Mouse (Mus musculus): ENCODE data around the gene Nedd9. TPM values are rescaled to one million over a fixed set of nuclear protein-coding genes. Genes with fewer than 3 reads are reported as not detected.

Nedd9 gene
- polyA plus RNA-seq, 1 experiment from 2014 or later, result 16.4 TPM

GRCm38 (mm10) chr13:41510631-41511419 lies 23.7 kb upstream of the Nedd9 start:
- H3K9ac ChIP-seq (replicated peaks), result no peak overlapping the region
- no peaks in the 10 kb centered on the region for H3K27me3 ChIP-seq
- H3K4me1 ChIP-seq, result 0 out of 2 replicates have a peak, but pooled peaks cover 3% of the 10 kb centered on the region
- no peak overlapping the region for H3K4me2 ChIP-seq (replicated peaks)
- no peak for ATAC-seq (ENCODE audit: low FRiP score, low read depth)
- WGBS, result 59% methylated on average over 7 of the region's 7 CpGs
- H3K9me3 ChIP-seq, result no peaks in the 10 kb centered on the region
- no peaks in the 10 kb centered on the region for H3K36me3 ChIP-seq
- H3K27ac ChIP-seq (replicated peaks), result no peak overlapping the region
- no peak overlapping the region for H3K4me3 ChIP-seq

- H3K9me3 ChIP-seq, result no peaks in the 10 kb centered on the region
- H3K9ac ChIP-seq (replicated peaks), result no peak overlapping the region
- ATAC-seq (ENCODE audit: low FRiP score, low read depth), result no peak
- H3K27me3 ChIP-seq, result no peaks in the 10 kb centered on the region
- no peak overlapping the region for H3K27ac ChIP-seq (replicated peaks)
- peaks cover 7% of the 10 kb centered on the region; the same call in 1 of the 2 replicates for H3K4me1 ChIP-seq
- H3K4me3 ChIP-seq, result no peak overlapping the region
- H3K4me2 ChIP-seq (replicated peaks), result no peak overlapping the region
- H3K36me3 ChIP-seq, result no peaks in the 10 kb centered on the region
- 60% methylated on average over 2 of the region's 2 CpGs for WGBS
Observed at GRCm38 (mm10) chr13:41505594-41505993, 18.4 kb upstream of the Nedd9 start.

- Histone ChIP-seq H3K9ac (replicated peaks) (no peak overlapping the region), H3K4me3 (no peak overlapping the region), H3K27me3 (no peaks in the 10 kb centered on the region), H3K36me3 (no peaks in the 10 kb centered on the region), H3K4me2 (replicated peaks) (no peak overlapping the region), H3K4me1 (peaks cover 6% of the 10 kb centered on the region; the same call in 1 of the 2 replicates), H3K9me3 (no peaks in the 10 kb centered on the region), H3K27ac (replicated peaks) (no peak overlapping the region)
- no peak for ATAC-seq (ENCODE audit: low FRiP score, low read depth)
- WGBS, result 84% methylated on average over 2 of the region's 2 CpGs
Observed at GRCm38 (mm10) chr13:41504997-41505396, 17.8 kb upstream of the Nedd9 start.

GRCm38 (mm10) chr13:41504448-41504847 lies 17.3 kb upstream of the Nedd9 start:
- Histone ChIP-seq H3K4me2 (replicated peaks) (no peak overlapping the region), H3K9ac (replicated peaks) (no peak overlapping the region), H3K4me1 (peaks cover 6% of the 10 kb centered on the region; the same call in 1 of the 2 replicates), H3K36me3 (no peaks in the 10 kb centered on the region), H3K9me3 (no peaks in the 10 kb centered on the region), H3K27me3 (no peaks in the 10 kb centered on the region), H3K4me3 (no peak overlapping the region), H3K27ac (replicated peaks) (no peak overlapping the region)
- no peak for ATAC-seq (ENCODE audit: low FRiP score, low read depth)
- 92% methylated on average over 2 of the region's 2 CpGs for WGBS

- ATAC-seq (ENCODE audit: low FRiP score, low read depth), result no peak
- peaks cover 16% of the 10 kb centered on the region; the same call in 1 of the 2 replicates for H3K4me1 ChIP-seq
- H3K27ac ChIP-seq (replicated peaks), result no peak overlapping the region
- H3K4me2 ChIP-seq (replicated peaks), result no peak overlapping the region
- WGBS, result 72% methylated on average over 2 of the region's 2 CpGs
- no peak overlapping the region for H3K4me3 ChIP-seq
- H3K27me3 ChIP-seq, result no peaks in the 10 kb centered on the region
- H3K9me3 ChIP-seq, result no peaks in the 10 kb centered on the region
- H3K9ac ChIP-seq (replicated peaks), result no peak overlapping the region
- no peaks in the 10 kb centered on the region for H3K36me3 ChIP-seq
Observed at GRCm38 (mm10) chr13:41502917-41503301, 15.7 kb upstream of the Nedd9 start.

GRCm38 (mm10) chr13:41502136-41502916 lies 15.2 kb upstream of the Nedd9 start:
- no peak overlapping the region for H3K9ac ChIP-seq (replicated peaks)
- peaks cover 18% of the 10 kb centered on the region; the same call in 1 of the 2 replicates for H3K4me1 ChIP-seq
- no peak for ATAC-seq (ENCODE audit: low FRiP score, low read depth)
- H3K36me3 ChIP-seq, result no peaks in the 10 kb centered on the region
- H3K4me3 ChIP-seq, result no peak overlapping the region
- WGBS, result 76% methylated on average over 12 of the region's 12 CpGs
- H3K9me3 ChIP-seq, result no peaks in the 10 kb centered on the region
- H3K27me3 ChIP-seq, result no peaks in the 10 kb centered on the region
- H3K27ac ChIP-seq (replicated peaks), result no peak overlapping the region
- no peak overlapping the region for H3K4me2 ChIP-seq (replicated peaks)

GRCm38 (mm10) chr13:41500793-41501192 lies 13.6 kb upstream of the Nedd9 start:
- ATAC-seq (ENCODE audit: low FRiP score, low read depth), result no peak
- no peak overlapping the region for H3K4me2 ChIP-seq (replicated peaks)
- no peak overlapping the region for H3K9ac ChIP-seq (replicated peaks)
- H3K9me3 ChIP-seq, result no peaks in the 10 kb centered on the region
- H3K27me3 ChIP-seq, result no peaks in the 10 kb centered on the region
- peaks cover 18% of the 10 kb centered on the region; the same call in 1 of the 2 replicates for H3K4me1 ChIP-seq
- H3K36me3 ChIP-seq, result no peaks in the 10 kb centered on the region
- H3K4me3 ChIP-seq, result no peak overlapping the region
- no peak overlapping the region for H3K27ac ChIP-seq (replicated peaks)
- WGBS, result 89% methylated on average over 3 of the region's 3 CpGs

GRCm38 (mm10) chr13:41498611-41499121 lies 11.5 kb upstream of the Nedd9 start:
- 74% methylated on average over 2 of the region's 2 CpGs for WGBS
- Histone ChIP-seq H3K27ac (replicated peaks) (no peak overlapping the region), H3K4me2 (replicated peaks) (no peak overlapping the region), H3K9me3 (no peaks in the 10 kb centered on the region), H3K4me1 (peaks cover 14% of the 10 kb centered on the region; the same call in 1 of the 2 replicates), H3K9ac (replicated peaks) (no peak overlapping the region), H3K27me3 (no peaks in the 10 kb centered on the region), H3K36me3 (no peaks in the 10 kb centered on the region), H3K4me3 (no peak overlapping the region)
- ATAC-seq (ENCODE audit: low FRiP score, low read depth), result no peak

- no peaks in the 10 kb centered on the region for H3K27me3 ChIP-seq
- H3K4me3 ChIP-seq, result no peak overlapping the region
- no peaks in the 10 kb centered on the region for H3K9me3 ChIP-seq
- H3K27ac ChIP-seq (replicated peaks), result no peak overlapping the region
- no peak overlapping the region for H3K9ac ChIP-seq (replicated peaks)
- WGBS, result 92% methylated on average over 2 of the region's 2 CpGs
- no peak overlapping the region for H3K4me2 ChIP-seq (replicated peaks)
- ATAC-seq (ENCODE audit: low FRiP score, low read depth), result no peak
- no peaks in the 10 kb centered on the region for H3K36me3 ChIP-seq
- peaks cover 12% of the 10 kb centered on the region; the same call in 1 of the 2 replicates for H3K4me1 ChIP-seq
Observed at GRCm38 (mm10) chr13:41494681-41495080, 7.5 kb upstream of the Nedd9 start.

GRCm38 (mm10) chr13:41491981-41492702 lies 5.0 kb upstream of the Nedd9 start:
- no peak for ATAC-seq (ENCODE audit: low FRiP score, low read depth)
- no peaks in the 10 kb centered on the region for H3K9me3 ChIP-seq
- H3K9ac ChIP-seq (replicated peaks), result no peak overlapping the region
- H3K27me3 ChIP-seq, result no peaks in the 10 kb centered on the region
- no peaks in the 10 kb centered on the region for H3K4me1 ChIP-seq
- no peak overlapping the region for H3K4me2 ChIP-seq (replicated peaks)
- 69% methylated on average over 8 of the region's 8 CpGs for WGBS
- no peak overlapping the region for H3K4me3 ChIP-seq
- no peaks in the 10 kb centered on the region for H3K36me3 ChIP-seq
- no peak overlapping the region for H3K27ac ChIP-seq (replicated peaks)

- H3K4me1 ChIP-seq, result no peaks in the 10 kb centered on the region
- 86% methylated on average over 7 of the region's 7 CpGs for WGBS
- ATAC-seq (ENCODE audit: low FRiP score, low read depth), result no peak
Observed at GRCm38 (mm10) chr13:41491522-41491921, 4.4 kb upstream of the Nedd9 start.

More at GRCm38 (mm10) chr13:41491522-41491921, 4.4 kb upstream of the Nedd9 start:
- Histone ChIP-seq H3K9me3 (no peaks in the 10 kb centered on the region), H3K36me3 (no peaks in the 10 kb centered on the region), H3K4me2 (replicated peaks) (no peak overlapping the region), H3K4me3 (no peak overlapping the region), H3K9ac (replicated peaks) (no peak overlapping the region), H3K27me3 (no peaks in the 10 kb centered on the region), H3K27ac (replicated peaks) (no peak overlapping the region)
